Mouse (Mus musculus): ENCODE measurements around the gene Dpep3. TPM values are rescaled to one million over a fixed set of nuclear protein-coding genes. Genes with fewer than 3 reads are reported as not detected.
A peak's percentile ranks its signal among the peaks of the same experiment; 100 is the strongest.

Dpep3 gene
- polyA plus RNA-seq, 1 experiment from 2014 or later: not detected

GRCm38 (mm10) chr8:106006413-106006812 lies 27.2 kb upstream of the Dpep3 start:
- Histone ChIP-seq H3K9ac (replicated peaks; ENCODE audit: low read length) (no peak overlapping the region), H3K4me3 (ENCODE audit: low read length) (no peak overlapping the region), H3K27me3 (ENCODE audit: insufficient read depth, low read length) (no peaks in the 10 kb centered on the region), H3K9me3 (ENCODE audit: low read length) (no peaks in the 10 kb centered on the region), H3K27ac (ENCODE audit: low read length) (no peak overlapping the region), H3K4me1 (ENCODE audit: insufficient read depth, low read length) (peaks cover 10% of the 10 kb centered on the region), H3K4me2 (replicated peaks; ENCODE audit: low read depth, low read length) (no peak overlapping the region), H3K36me3 (ENCODE audit: insufficient read depth, low read length) (0 out of 2 replicates have a peak, but pooled peaks cover 4% of the 10 kb centered on the region)
- ATAC-seq (ENCODE audit: low FRiP score, low TSS enrichment): no peak
- WGBS: 89% methylated on average over 4 of the region's 4 CpGs

- 63% methylated on average over 4 of the region's 4 CpGs for WGBS
- Histone ChIP-seq H3K4me1 (ENCODE audit: insufficient read depth, low read length) (peaks cover 10% of the 10 kb centered on the region), H3K9ac (replicated peaks; ENCODE audit: low read length) (no peak within 1 kb of the TSS), H3K27ac (ENCODE audit: low read length) (no peak within 1 kb of the TSS), H3K4me2 (replicated peaks; ENCODE audit: low read depth, low read length) (no peak within 1 kb of the TSS), H3K27me3 (ENCODE audit: insufficient read depth, low read length) (no peaks in the 10 kb centered on the region), H3K36me3 (ENCODE audit: insufficient read depth, low read length) (0 out of 2 replicates have a peak, but pooled peaks cover 4% of the 10 kb centered on the region), H3K9me3 (ENCODE audit: low read length) (no peaks in the 10 kb centered on the region), H3K4me3 (ENCODE audit: low read length) (no peak within 1 kb of the TSS)
- no peak for ATAC-seq (ENCODE audit: low FRiP score, low TSS enrichment)
Observed at GRCm38 (mm10) chr8:106005875-106006274, 26.6 kb upstream of the Dpep3 start, which contains the start of gene Dpep2nb. Gene Dpep2nb, minus strand, starts transcription at chr8:106005975.

- Histone ChIP-seq H3K27ac (ENCODE audit: low read length) (no peak overlapping the region), H3K4me2 (replicated peaks; ENCODE audit: low read depth, low read length) (no peak overlapping the region), H3K36me3 (ENCODE audit: insufficient read depth, low read length) (0 out of 2 replicates have a peak, but pooled peaks cover 4% of the 10 kb centered on the region), H3K4me1 (ENCODE audit: insufficient read depth, low read length) (no peaks in the 10 kb centered on the region), H3K27me3 (ENCODE audit: insufficient read depth, low read length) (no peaks in the 10 kb centered on the region), H3K9me3 (ENCODE audit: low read length) (no peaks in the 10 kb centered on the region), H3K9ac (replicated peaks; ENCODE audit: low read length) (no peak overlapping the region), H3K4me3 (ENCODE audit: low read length) (no peak overlapping the region)
- no peak for ATAC-seq (ENCODE audit: low FRiP score, low TSS enrichment)
- 80% methylated on average over 8 of the region's 8 CpGs for WGBS
Observed at GRCm38 (mm10) chr8:106004538-106005207, 25.4 kb upstream of the Dpep3 start.

- WGBS: 80% methylated on average over 4 of the region's 4 CpGs
- no peaks in the 10 kb centered on the region for H3K36me3 ChIP-seq (ENCODE audit: insufficient read depth, low read length)
Observed at GRCm38 (mm10) chr8:106001908-106002307, 22.7 kb upstream of the Dpep3 start.

GRCm38 (mm10) chr8:105998971-105999370 lies 19.7 kb upstream of the Dpep3 start:
- Histone ChIP-seq H3K27ac (ENCODE audit: low read length) (no peak overlapping the region), H3K4me1 (ENCODE audit: insufficient read depth, low read length) (no peaks in the 10 kb centered on the region), H3K4me2 (replicated peaks; ENCODE audit: low read depth, low read length) (no peak overlapping the region), H3K9ac (replicated peaks; ENCODE audit: low read length) (no peak overlapping the region), H3K4me3 (ENCODE audit: low read length) (no peak overlapping the region), H3K27me3 (ENCODE audit: insufficient read depth, low read length) (no peaks in the 10 kb centered on the region), H3K9me3 (ENCODE audit: low read length) (no peaks in the 10 kb centered on the region), H3K36me3 (ENCODE audit: insufficient read depth, low read length) (no peaks in the 10 kb centered on the region)
- ATAC-seq (ENCODE audit: low FRiP score, low TSS enrichment): no peak
- 88% methylated on average over 2 of the region's 2 CpGs for WGBS

More at GRCm38 (mm10) chr8:106001908-106002307, 22.7 kb upstream of the Dpep3 start:
- Histone ChIP-seq H3K27ac (ENCODE audit: low read length) (no peak overlapping the region), H3K9me3 (ENCODE audit: low read length) (no peaks in the 10 kb centered on the region), H3K4me2 (replicated peaks; ENCODE audit: low read depth, low read length) (no peak overlapping the region), H3K4me1 (ENCODE audit: insufficient read depth, low read length) (no peaks in the 10 kb centered on the region), H3K9ac (replicated peaks; ENCODE audit: low read length) (no peak overlapping the region), H3K27me3 (ENCODE audit: insufficient read depth, low read length) (no peaks in the 10 kb centered on the region), H3K4me3 (ENCODE audit: low read length) (no peak overlapping the region)
- no peak for ATAC-seq (ENCODE audit: low FRiP score, low TSS enrichment)

GRCm38 (mm10) chr8:105996359-105996758 lies 17.1 kb upstream of the Dpep3 start:
- H3K4me3 ChIP-seq (ENCODE audit: low read length): no peak overlapping the region
- no peak for ATAC-seq (ENCODE audit: low FRiP score, low TSS enrichment)
- no peak overlapping the region for H3K4me2 ChIP-seq (replicated peaks; ENCODE audit: low read depth, low read length)
- no peak overlapping the region for H3K27ac ChIP-seq (ENCODE audit: low read length)
- no peaks in the 10 kb centered on the region for H3K27me3 ChIP-seq (ENCODE audit: insufficient read depth, low read length)
- H3K9me3 ChIP-seq (ENCODE audit: low read length): no peaks in the 10 kb centered on the region
- no peaks in the 10 kb centered on the region for H3K36me3 ChIP-seq (ENCODE audit: insufficient read depth, low read length)
- no peaks in the 10 kb centered on the region for H3K4me1 ChIP-seq (ENCODE audit: insufficient read depth, low read length)
- no peak overlapping the region for H3K9ac ChIP-seq (replicated peaks; ENCODE audit: low read length)
- WGBS: 68% methylated on average over 7 of the region's 7 CpGs

GRCm38 (mm10) chr8:105993226-105993625 lies 14.0 kb upstream of the Dpep3 start:
- 69% methylated on average over 4 of the region's 4 CpGs for WGBS
- H3K4me1 ChIP-seq (ENCODE audit: insufficient read depth, low read length): 0 out of 2 replicates have a peak, but pooled peaks cover 2% of the 10 kb centered on the region
- H3K9ac ChIP-seq (replicated peaks; ENCODE audit: low read length): no peak overlapping the region

GRCm38 (mm10) chr8:105992499-105992898 lies 13.3 kb upstream of the Dpep3 start:
- no peak overlapping the region for H3K27ac ChIP-seq (ENCODE audit: low read length)
- no peaks in the 10 kb centered on the region for H3K36me3 ChIP-seq (ENCODE audit: insufficient read depth, low read length)
- H3K9me3 ChIP-seq (ENCODE audit: low read length): no peaks in the 10 kb centered on the region
- no peak overlapping the region for H3K4me2 ChIP-seq (replicated peaks; ENCODE audit: low read depth, low read length)
- no peaks in the 10 kb centered on the region for H3K27me3 ChIP-seq (ENCODE audit: insufficient read depth, low read length)
- H3K4me3 ChIP-seq (ENCODE audit: low read length): no peak overlapping the region
- H3K9ac ChIP-seq (replicated peaks; ENCODE audit: low read length): no peak overlapping the region
- 63% methylated on average over 5 of the region's 5 CpGs for WGBS
- no peak for ATAC-seq (ENCODE audit: low FRiP score, low TSS enrichment)
- 0 out of 2 replicates have a peak, but pooled peaks cover 2% of the 10 kb centered on the region for H3K4me1 ChIP-seq (ENCODE audit: insufficient read depth, low read length)

More at GRCm38 (mm10) chr8:105993226-105993625, 14.0 kb upstream of the Dpep3 start:
- H3K9me3 ChIP-seq (ENCODE audit: low read length): no peaks in the 10 kb centered on the region
- H3K4me3 ChIP-seq (ENCODE audit: low read length): no peak overlapping the region
- no peak overlapping the region for H3K27ac ChIP-seq (ENCODE audit: low read length)
- no peaks in the 10 kb centered on the region for H3K27me3 ChIP-seq (ENCODE audit: insufficient read depth, low read length)
- no peak for ATAC-seq (ENCODE audit: low FRiP score, low TSS enrichment)
- H3K4me2 ChIP-seq (replicated peaks; ENCODE audit: low read depth, low read length): no peak overlapping the region
- H3K36me3 ChIP-seq (ENCODE audit: insufficient read depth, low read length): no peaks in the 10 kb centered on the region

- H3K27me3 ChIP-seq (ENCODE audit: insufficient read depth, low read length): no peaks in the 10 kb centered on the region
- WGBS: 97% methylated on average over 2 of the region's 2 CpGs
- H3K27ac ChIP-seq (ENCODE audit: low read length): no peak overlapping the region
- no peak overlapping the region for H3K4me3 ChIP-seq (ENCODE audit: low read length)
- H3K36me3 ChIP-seq (ENCODE audit: insufficient read depth, low read length): no peaks in the 10 kb centered on the region
- no peak overlapping the region for H3K4me2 ChIP-seq (replicated peaks; ENCODE audit: low read depth, low read length)
- no peak for ATAC-seq (ENCODE audit: low FRiP score, low TSS enrichment)
- no peaks in the 10 kb centered on the region for H3K9me3 ChIP-seq (ENCODE audit: low read length)
- H3K4me1 ChIP-seq (ENCODE audit: insufficient read depth, low read length): 0 out of 2 replicates have a peak, but pooled peaks cover 2% of the 10 kb centered on the region
- H3K9ac ChIP-seq (replicated peaks; ENCODE audit: low read length): no peak overlapping the region
Observed at GRCm38 (mm10) chr8:105991546-105991945, 12.3 kb upstream of the Dpep3 start.

GRCm38 (mm10) chr8:105990856-105991387 lies 11.7 kb upstream of the Dpep3 start, which contains the start of gene Dus2:
Gene Dus2, plus strand, starts transcription at chr8:105991337.
- H3K9ac ChIP-seq (replicated peaks; ENCODE audit: low read length): no peak within 1 kb of the TSS
- 0 out of 2 replicates have a peak, but pooled peaks cover 2% of the 10 kb centered on the region for H3K4me1 ChIP-seq (ENCODE audit: insufficient read depth, low read length)
- WGBS: 12% methylated on average over 15 of the region's 15 CpGs
- H3K36me3 ChIP-seq (ENCODE audit: insufficient read depth, low read length): no peaks in the 10 kb centered on the region
- no peaks in the 10 kb centered on the region for H3K27me3 ChIP-seq (ENCODE audit: insufficient read depth, low read length)
- ATAC-seq (ENCODE audit: low FRiP score, low TSS enrichment): peak; percentile 78
- H3K27ac ChIP-seq (ENCODE audit: low read length): no peak within 1 kb of the TSS
- H3K4me2 ChIP-seq (replicated peaks; ENCODE audit: low read depth, low read length): peak within 1 kb of the TSS; percentile 29
- H3K4me3 ChIP-seq (ENCODE audit: low read length): no peak within 1 kb of the TSS
- no peaks in the 10 kb centered on the region for H3K9me3 ChIP-seq (ENCODE audit: low read length)

All from kidney, embryonic 16.5 days (tissue).